Mouse (Mus musculus) central nervous system, embryonic 11.5 days (tissue): ENCODE measurements around the gene Gm8356. TPM values are rescaled to one million over a fixed set of nuclear protein-coding genes. Genes with fewer than 3 reads are reported as not detected.

Experiments
- polyA plus RNA-seq: library from polyadenylated mRNA; depleted of rRNA; stranded (reverse); fragments of >200 nt; gene quantifications from 2 replicates; pipeline ENCODE4 v1.2.3, GENCODE M21; 2012; rRNA removed

Gene Gm8356
- not detected in 2 replicates for polyA plus RNA-seq

DNA sequence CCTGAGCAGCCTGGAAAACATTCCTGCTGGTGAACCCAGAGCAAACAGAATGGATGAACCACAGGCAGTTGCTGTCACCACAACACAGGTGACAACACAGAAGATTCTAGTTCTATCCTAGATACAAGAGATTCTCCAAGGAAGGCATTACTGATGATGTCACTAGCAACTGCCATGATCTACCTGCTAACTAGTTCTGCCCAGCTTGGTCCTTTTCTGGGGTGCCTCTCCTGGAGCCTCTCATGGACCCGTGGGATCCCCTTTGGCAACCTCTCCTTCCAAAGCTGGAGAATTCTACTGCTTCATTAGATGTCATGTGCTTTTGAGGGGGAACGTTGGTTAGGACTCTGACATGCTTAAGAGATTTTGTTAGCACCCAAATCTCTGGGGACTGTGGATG, at the start of gene Gm8356:
Gm8356 (minus strand) TSS at position 101 of the 400 bp plus-strand sequence.

Other genes starting within 250 kb of the Gm8356 start
- not detected in 2 replicates for gene Gm21103, start 232.4 kb downstream of the Gm8356 start, polyA plus RNA-seq
- not detected in 2 replicates for gene Gm3618, start 193.6 kb downstream of the Gm8356 start, polyA plus RNA-seq
- not detected in 2 replicates for gene Gm16440, start 147.0 kb downstream of the Gm8356 start, polyA plus RNA-seq
- 1.2 and 3.1 TPM in 2 replicates for gene Gm3591, start 124.8 kb downstream of the Gm8356 start, polyA plus RNA-seq
- not detected in 2 replicates for gene Gm3594, start 92.7 kb downstream of the Gm8356 start, polyA plus RNA-seq
- gene Gm3629, start 53.3 kb upstream of the Gm8356 start, polyA plus RNA-seq = 0.24 and 0.61 TPM in 2 replicates
- gene Gm3460, start 85.1 kb upstream of the Gm8356 start, polyA plus RNA-seq = 0.16 TPM in 1 of 2 replicates, not detected in the other
- not detected in 2 replicates for gene Gm10251, start 146.9 kb upstream of the Gm8356 start, polyA plus RNA-seq
- gene Gm8050, start 183.0 kb upstream of the Gm8356 start, polyA plus RNA-seq = 0.11 TPM in 1 of 2 replicates, not detected in the other
- 15.2 and 25.0 TPM in 2 replicates for gene Gm3636, start 205.0 kb upstream of the Gm8356 start, polyA plus RNA-seq
- not detected in 2 replicates for gene Gm8362, start 237.1 kb upstream of the Gm8356 start, polyA plus RNA-seq